Mouse (Mus musculus): Measurements from ENCODE around the gene Csf2rb2.

DNA sequence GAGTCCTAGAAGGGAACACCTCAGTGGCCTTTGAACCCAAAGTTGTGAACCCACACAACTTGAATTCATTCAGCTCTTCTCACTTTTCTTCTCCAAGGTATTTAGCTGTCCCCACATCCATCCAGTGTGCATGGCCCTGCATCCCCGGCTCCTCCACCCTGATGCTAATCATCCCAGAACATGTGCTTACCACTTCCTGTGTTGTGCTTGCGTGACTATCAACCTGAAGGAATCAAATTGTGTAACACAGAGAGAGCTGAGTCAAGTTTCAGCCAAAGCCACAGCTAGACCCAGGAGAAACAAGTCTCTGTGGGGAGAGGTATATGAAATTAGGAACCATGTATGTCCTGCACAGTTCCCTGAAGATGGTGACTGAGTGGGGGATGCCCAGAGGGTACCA lies 27.2 kb downstream of the Csf2rb2 start:
- TF ChIP-seq CTCF (IDR thresholded peaks at IDR 0.05; ENCODE audit: control insufficient read depth, insufficient read depth, insufficient replicate concordance, low read depth, low read length) (no peak), POLR2A (IDR thresholded peaks at IDR 0.05; ENCODE audit: control insufficient read depth, low read depth, low read length) (no peak)

All from testis, adult 2 months (tissue).